Mouse (Mus musculus) limb, embryonic 10.5 days (tissue): ENCODE results near the gene March7. TPM values are rescaled to one million over a fixed set of nuclear protein-coding genes. Genes with fewer than 3 reads are reported as not detected.
A peak's percentile ranks its signal among the peaks of the same experiment; 100 is the strongest.

Experiments
- DNase-seq: peaks from one replicate; pipeline ENCODE4 v3.0.0-alpha.2; 2017; ENCODE audit warnings: low spot score
- H3K27ac ChIP-seq: fragments of 300-500 bp; sonication (generic); 2 replicates; pipeline ENCODE4 v1.5.1; 2016; ENCODE audit warnings: mild to moderate bottlenecking
- H3K27me3 ChIP-seq: fragments of 300-500 bp; sonication (generic); 2 replicates; pipeline ENCODE4 v1.6.1; 2016; ENCODE audit warnings: low read depth, mild to moderate bottlenecking; ENCODE audit not compliant: poor library complexity, severe bottlenecking
- H3K36me3 ChIP-seq: fragments of 300-500 bp; sonication (generic); 2 replicates; pipeline ENCODE4 v1.6.1; 2016; ENCODE audit warnings: mild to moderate bottlenecking, moderate library complexity
- H3K4me1 ChIP-seq: fragments of 300-500 bp; sonication (generic); 2 replicates; pipeline ENCODE4 v1.6.1; 2016
- H3K4me3 ChIP-seq: fragments of 300-500 bp; sonication (generic); 2 replicates; pipeline ENCODE4 v1.5.1; 2016; ENCODE audit warnings: mild to moderate bottlenecking, moderate library complexity
- H3K9me3 ChIP-seq: fragments of 300-500 bp; sonication (generic); replicated peaks from 2 replicates; pipeline ENCODE4 v1.6.1; 2016; ENCODE audit warnings: mild to moderate bottlenecking
- WGBS: fragments of 180-500 bp; shearing (Covaris S2); methylation state at CpG from one replicate; pipeline ENCODE4 v1.1.7; 2016; 5-methylcytosine and 5-hydroxymethylcytosine counted together
- polyA plus RNA-seq: library from polyadenylated mRNA; unstranded; fragments of >200 nt; fragmentation: Nextera tagmentation; extraction: Ambion mirVana; gene quantifications from 2 replicates; pipeline ENCODE4 v1.2.1, GENCODE M21; 2016

The March7 gene
- 62.5 and 81.9 TPM in 2 replicates for polyA plus RNA-seq

DNA sequence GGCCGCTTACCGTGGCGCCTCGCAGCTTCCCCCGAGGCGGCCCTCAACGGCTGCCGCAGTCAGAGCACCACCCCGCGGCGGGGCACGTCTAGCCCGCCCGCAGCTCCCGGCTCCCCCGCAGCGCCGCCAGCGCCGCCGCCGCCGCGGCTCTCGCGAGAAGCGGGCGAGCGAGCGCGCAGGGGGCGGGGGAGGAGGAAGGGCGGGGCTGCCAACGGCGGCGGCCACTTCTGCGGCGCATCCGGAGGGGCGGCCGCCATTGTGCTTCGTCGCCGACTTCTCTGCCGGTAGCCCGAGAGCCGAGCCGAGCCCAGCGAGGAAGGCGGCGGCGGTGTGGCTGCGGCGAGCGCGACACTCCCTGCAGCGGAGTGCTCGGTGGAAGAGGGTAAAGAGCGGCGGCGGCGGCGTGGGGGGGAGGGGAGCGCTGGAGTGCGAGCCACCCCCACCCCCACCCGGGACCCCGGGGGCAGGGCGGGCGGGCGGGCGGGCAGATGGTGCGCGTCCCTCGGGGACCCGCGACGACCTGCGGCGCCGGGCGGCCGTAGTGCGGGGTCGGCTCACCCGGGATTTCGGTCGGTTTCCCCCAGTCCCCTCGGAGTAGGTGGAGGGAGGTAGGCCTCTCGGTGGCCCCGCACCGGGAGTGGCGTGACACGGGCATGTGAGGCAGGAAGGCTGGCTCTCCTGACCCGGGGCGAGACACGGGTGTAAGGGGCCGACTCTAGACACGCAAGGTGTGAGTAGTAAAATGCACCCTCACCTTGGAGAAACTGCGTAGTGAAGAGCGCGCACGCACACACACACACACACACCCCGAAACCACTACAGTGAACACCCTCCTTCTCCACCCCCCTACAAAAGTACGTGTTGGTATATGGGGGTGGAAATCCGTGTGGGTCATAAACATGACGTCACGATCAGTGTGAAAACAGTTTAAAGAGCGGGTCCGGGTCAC is at the start of gene March7, which contains the start of gene Baz2b:
TSS of gene March7 (plus strand) at position 185 of the 949 bp plus-strand sequence.
TSS of gene Baz2b (minus strand) at position 137 of the 949 bp plus-strand sequence.
- Histone ChIP-seq H3K4me1 (peaks cover 23% of the 10 kb centered on the region), H3K36me3 (peaks cover 44% of the 10 kb centered on the region), H3K4me3 (peak within 1 kb of the TSS; percentile 99), H3K27ac (peak within 1 kb of the TSS; percentile 99), H3K27me3 (no peaks in the 10 kb centered on the region), H3K9me3 (no peaks in the 10 kb centered on the region)
- WGBS = 2% methylated on average over 98 of the region's 109 CpGs
- DNase-seq = peak; percentile 91

DNA sequence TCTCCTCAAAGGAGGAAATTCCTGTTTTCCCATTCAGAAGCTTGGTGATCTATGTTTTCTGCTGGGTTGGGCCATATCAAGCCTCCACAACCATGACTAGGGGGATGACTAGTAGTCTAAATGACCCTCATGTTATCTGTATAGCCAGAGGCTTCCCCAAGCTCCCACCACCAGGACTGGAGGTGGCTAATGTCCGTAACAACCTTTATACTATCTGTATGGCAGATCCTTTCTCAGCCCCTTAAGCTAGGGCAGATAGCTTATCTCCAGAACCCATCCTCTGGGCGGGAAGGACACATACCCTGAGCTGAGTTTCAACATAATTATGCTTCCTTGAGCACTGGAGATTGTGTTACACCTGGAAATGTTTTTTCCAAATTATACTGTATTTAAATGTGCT is 45.9 kb upstream of the March7 start:
- WGBS = 82% methylated on average over 2 of the region's 2 CpGs
- H3K27ac ChIP-seq = no peak overlapping the region
- DNase-seq = no peak

DNA sequence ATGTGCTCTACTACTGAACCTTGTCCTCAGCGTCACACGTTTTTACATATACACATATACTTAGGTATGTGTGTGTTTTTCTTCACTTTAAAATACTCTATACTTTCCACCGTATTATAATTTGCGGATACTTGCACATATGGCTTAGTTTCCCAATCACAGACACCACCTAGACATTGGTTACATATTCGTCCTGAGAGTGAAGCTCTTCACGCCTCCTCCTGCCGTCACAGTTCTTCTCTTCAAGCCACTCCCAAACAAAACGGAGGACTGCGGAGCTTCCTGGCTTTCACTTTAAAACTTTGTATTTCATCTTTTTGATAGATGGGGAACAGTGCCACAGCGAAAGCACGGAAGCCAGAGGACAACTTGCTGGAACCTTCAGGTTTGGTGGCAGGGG is 44.0 kb upstream of the March7 start:
- DNase-seq = no peak
- no peaks in the 10 kb centered on the region for H3K36me3 ChIP-seq
- no peak overlapping the region for H3K27ac ChIP-seq
- no peak overlapping the region for H3K4me3 ChIP-seq
- 91% methylated on average over 11 of the region's 11 CpGs for WGBS
- H3K9me3 ChIP-seq = no peaks in the 10 kb centered on the region
- no peaks in the 10 kb centered on the region for H3K4me1 ChIP-seq
- no peaks in the 10 kb centered on the region for H3K27me3 ChIP-seq

More for the DNA sequence above, 45.9 kb upstream of the March7 start:
- no peak overlapping the region for H3K4me3 ChIP-seq
- H3K27me3 ChIP-seq = no peaks in the 10 kb centered on the region
- H3K4me1 ChIP-seq = no peaks in the 10 kb centered on the region
- no peaks in the 10 kb centered on the region for H3K9me3 ChIP-seq
- H3K36me3 ChIP-seq = no peaks in the 10 kb centered on the region

DNA sequence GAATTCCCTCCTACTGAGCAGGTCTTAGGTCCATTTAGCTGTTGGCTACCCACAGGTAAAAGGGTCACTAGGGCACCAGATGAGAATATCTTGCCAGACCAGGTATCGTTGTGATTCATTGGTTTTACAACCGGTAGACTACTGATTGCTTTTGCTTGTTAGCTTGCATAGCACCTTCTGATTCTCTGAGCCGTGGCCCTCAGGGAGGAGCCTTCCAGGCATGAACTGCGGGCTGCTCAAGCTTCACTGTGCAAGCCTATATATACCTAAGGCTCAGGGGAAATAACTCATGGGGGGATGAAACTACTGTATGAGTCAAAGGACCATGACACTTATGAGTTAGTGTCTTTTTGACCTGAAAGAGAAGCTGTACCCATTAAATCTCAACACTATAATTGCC is 42.8 kb upstream of the March7 start:
- no peaks in the 10 kb centered on the region for H3K9me3 ChIP-seq
- H3K4me1 ChIP-seq = no peaks in the 10 kb centered on the region
- H3K36me3 ChIP-seq = no peaks in the 10 kb centered on the region
- no peak overlapping the region for H3K27ac ChIP-seq
- no peak overlapping the region for H3K4me3 ChIP-seq
- 88% methylated on average over 4 of the region's 4 CpGs for WGBS
- no peak for DNase-seq
- H3K27me3 ChIP-seq = no peaks in the 10 kb centered on the region

DNA sequence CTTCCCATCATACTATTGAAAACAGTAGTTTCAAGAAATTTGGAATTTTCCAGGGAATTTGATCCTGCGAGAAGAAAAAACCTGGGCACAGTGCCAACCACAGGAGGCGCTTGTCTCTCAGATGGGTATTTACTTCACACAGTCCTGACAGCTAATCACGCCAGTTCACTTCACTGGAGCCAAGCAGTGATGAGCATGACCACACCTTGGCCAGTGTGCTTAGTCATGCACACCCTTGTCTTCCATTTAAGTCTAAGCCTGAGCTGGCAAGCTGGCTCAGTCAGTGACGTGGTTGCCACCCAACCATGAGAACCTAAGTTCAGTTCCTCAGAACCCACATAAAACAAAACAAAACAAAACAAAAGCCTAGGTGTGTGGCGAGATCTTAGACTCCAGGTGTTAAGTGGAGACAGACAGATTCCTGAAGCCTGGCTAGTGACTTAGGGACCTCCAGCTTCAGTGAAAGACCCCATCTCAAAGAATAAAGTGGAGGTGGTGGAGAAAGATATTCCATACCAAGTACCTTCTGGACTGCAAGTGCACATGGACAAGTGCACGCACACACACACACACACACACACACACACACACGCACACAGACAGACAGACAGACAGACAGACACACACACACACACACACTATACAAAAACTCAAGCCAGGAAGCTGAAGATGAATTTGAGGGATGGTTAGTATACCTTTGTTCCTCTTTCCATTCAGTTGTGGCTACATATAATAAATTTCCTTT is 37.7 kb upstream of the March7 start:
- DNase-seq = no peak
- Histone ChIP-seq H3K27ac (no peak overlapping the region), H3K9me3 (no peaks in the 10 kb centered on the region), H3K4me1 (no peaks in the 10 kb centered on the region), H3K4me3 (no peak overlapping the region), H3K36me3 (no peaks in the 10 kb centered on the region), H3K27me3 (no peaks in the 10 kb centered on the region)
- 83% methylated on average over 7 of the region's 7 CpGs for WGBS

DNA sequence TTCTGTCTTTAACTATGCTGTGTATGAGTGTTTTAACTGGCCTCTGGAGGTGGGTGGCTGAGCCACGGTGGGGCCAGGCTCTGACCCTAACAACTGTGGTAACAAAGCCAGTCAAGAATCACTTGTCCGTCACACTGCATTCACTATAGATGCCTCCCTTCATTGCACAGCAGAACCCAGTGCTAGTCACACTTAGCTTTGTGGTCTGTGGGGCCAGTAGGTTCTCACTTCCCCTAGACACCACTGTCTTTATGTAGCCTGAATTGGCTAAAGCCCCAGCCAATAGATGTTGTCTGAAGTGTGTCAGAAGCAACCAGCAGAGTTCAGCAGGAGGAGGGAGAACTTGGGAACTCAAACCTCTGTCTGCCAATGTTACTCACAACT is 37.2 kb upstream of the March7 start:
- Histone ChIP-seq H3K27me3 (no peaks in the 10 kb centered on the region), H3K36me3 (no peaks in the 10 kb centered on the region), H3K4me1 (no peaks in the 10 kb centered on the region), H3K4me3 (no peak overlapping the region), H3K27ac (no peak overlapping the region), H3K9me3 (no peaks in the 10 kb centered on the region)
- no peak for DNase-seq
- WGBS = 88% methylated on average over 2 of the region's 2 CpGs

DNA sequence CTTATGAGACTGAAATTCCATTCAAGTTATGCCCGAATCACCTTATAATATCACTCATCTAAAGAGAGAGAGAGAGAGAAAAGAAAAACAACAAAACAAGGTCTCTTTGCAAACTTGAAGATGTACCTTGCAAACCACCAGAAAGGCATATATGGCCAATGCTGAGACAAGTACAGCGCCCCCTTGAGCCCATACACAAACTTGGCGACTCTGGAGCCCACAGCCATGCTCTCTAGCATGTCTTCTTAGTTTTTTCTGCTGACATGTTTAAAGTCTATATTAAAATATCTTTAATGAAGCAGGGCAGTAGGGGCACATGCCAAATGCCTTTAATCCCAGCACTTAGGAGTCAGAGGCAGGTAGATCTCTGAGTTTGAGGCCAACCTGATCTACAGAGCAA is 36.5 kb upstream of the March7 start:
- WGBS = 61% methylated on average over 3 of the region's 3 CpGs
- DNase-seq = no peak
- no peaks in the 10 kb centered on the region for H3K9me3 ChIP-seq

DNA sequence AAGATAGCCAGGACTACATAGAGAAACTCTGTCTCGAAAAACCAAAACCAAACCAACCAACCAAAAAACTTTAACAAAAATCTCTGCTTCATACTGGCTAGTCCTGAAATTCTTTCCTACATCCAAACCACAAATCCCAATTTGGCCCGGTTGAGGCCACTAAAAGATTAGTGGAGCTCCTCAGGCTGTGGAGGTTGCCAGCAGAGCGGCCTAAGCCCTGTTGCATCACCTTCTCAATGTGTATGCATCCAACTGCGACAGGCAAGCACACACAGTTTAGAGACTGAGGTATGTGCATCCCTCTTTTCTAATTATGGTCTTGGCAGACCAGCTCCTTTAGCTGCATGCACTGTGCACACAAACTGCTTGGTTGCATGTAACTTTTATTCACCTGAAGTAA is 36.1 kb upstream of the March7 start:
- no peaks in the 10 kb centered on the region for H3K4me1 ChIP-seq

More for the DNA sequence above, 36.5 kb upstream of the March7 start:
- H3K4me1 ChIP-seq = no peaks in the 10 kb centered on the region
- no peak overlapping the region for H3K4me3 ChIP-seq
- H3K36me3 ChIP-seq = no peaks in the 10 kb centered on the region
- no peak overlapping the region for H3K27ac ChIP-seq
- H3K27me3 ChIP-seq = no peaks in the 10 kb centered on the region

DNA sequence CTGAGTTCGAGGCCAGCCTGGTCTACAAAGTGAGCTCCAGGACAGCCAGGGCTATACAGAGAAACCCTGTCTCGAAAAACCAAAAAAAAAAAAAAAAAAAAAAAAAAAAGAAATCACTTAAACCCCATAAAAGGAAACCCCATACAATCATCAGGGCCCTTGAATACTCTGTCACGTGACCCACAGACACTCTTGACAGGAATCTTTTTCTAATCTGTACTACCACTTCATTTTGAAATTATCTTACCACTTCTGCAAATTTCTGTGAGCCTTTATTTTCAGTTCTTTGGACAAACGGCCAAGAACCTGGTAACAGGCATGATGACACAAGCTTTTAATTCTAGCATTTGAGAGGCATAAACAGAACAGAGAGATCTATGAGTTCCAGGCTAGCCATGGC is 34.6 kb upstream of the March7 start:
- Histone ChIP-seq H3K27me3 (no peaks in the 10 kb centered on the region), H3K4me1 (no peaks in the 10 kb centered on the region)
- WGBS = 98% methylated on average over 3 of the region's 4 CpGs

More for the DNA sequence above, 36.1 kb upstream of the March7 start:
- Histone ChIP-seq H3K9me3 (no peaks in the 10 kb centered on the region), H3K36me3 (no peaks in the 10 kb centered on the region), H3K27ac (no peak overlapping the region), H3K27me3 (no peaks in the 10 kb centered on the region), H3K4me3 (no peak overlapping the region)
- no peak for DNase-seq
- 93% methylated on average over 4 of the region's 4 CpGs for WGBS

DNA sequence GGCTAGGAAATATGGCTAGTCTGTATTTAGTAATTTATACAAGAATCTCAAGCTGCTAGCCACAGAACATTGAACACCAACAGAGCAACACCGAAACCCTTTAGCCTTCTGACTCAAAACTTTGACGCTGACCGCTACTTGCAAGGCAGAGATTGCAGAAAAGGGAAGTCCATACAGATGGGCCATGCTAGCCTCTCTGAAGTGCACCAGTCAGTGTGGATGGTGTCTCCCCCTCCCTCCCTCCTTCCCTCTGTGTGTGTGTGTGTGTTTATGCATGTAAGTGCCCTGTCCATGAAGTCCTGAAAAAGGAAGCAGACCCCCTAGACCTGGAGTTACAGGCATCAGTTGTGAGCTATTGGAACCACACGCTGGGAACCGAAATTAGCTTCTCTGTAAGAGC is 33.6 kb upstream of the March7 start:
- no peaks in the 10 kb centered on the region for H3K9me3 ChIP-seq
- WGBS = 85% methylated on average over 5 of the region's 5 CpGs
- H3K27ac ChIP-seq = no peak overlapping the region

More for the DNA sequence above, 34.6 kb upstream of the March7 start:
- no peak for DNase-seq
- Histone ChIP-seq H3K36me3 (no peaks in the 10 kb centered on the region), H3K4me3 (no peak overlapping the region), H3K27ac (no peak overlapping the region), H3K9me3 (no peaks in the 10 kb centered on the region)

DNA sequence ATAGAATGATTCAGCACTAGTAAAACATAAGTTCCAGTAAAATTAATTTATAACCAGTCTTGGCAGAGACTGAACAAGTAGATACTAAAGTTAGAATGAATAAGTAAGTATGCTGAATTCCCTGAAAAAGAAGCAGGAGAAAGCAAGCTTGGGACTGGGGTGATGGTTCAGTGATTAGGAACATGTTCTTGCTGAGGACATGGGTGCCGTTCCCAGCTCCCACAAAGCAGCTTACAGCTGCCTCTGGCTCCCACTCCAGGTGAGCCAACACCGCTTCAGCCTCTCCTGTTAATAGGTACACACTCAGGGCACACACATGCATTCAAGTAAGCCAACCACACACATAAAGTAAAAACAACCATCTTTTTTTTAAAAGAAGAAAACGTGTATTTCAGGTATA is 32.2 kb upstream of the March7 start:
- Histone ChIP-seq H3K9me3 (no peaks in the 10 kb centered on the region), H3K4me1 (no peaks in the 10 kb centered on the region), H3K27me3 (no peaks in the 10 kb centered on the region), H3K27ac (no peak overlapping the region), H3K36me3 (no peaks in the 10 kb centered on the region), H3K4me3 (no peak overlapping the region)
- DNase-seq = no peak
- 83% methylated on average over 3 of the region's 3 CpGs for WGBS

More for the DNA sequence above, 33.6 kb upstream of the March7 start:
- Histone ChIP-seq H3K27me3 (no peaks in the 10 kb centered on the region), H3K36me3 (no peaks in the 10 kb centered on the region), H3K4me1 (no peaks in the 10 kb centered on the region), H3K4me3 (no peak overlapping the region)
- DNase-seq = no peak

DNA sequence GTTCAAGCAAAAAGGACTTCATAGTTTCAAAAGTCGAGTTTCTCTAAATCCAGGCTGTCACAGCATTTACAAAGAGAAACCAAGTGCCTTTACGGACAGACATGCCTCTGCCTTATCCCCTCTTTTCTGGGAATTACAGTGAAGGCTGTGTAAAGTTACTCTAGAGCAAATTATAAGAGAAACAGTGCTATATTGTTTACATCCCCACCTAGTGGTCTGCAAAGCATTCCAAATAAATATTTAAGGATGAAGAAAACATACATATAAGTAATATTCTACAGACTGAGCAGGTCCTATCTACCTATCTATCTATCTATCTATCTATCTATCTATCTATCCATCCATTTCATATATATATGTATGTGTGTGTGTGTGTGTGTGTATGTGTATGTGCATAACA is 28.0 kb upstream of the March7 start:
- DNase-seq = no peak
- H3K4me3 ChIP-seq = no peak overlapping the region

DNA sequence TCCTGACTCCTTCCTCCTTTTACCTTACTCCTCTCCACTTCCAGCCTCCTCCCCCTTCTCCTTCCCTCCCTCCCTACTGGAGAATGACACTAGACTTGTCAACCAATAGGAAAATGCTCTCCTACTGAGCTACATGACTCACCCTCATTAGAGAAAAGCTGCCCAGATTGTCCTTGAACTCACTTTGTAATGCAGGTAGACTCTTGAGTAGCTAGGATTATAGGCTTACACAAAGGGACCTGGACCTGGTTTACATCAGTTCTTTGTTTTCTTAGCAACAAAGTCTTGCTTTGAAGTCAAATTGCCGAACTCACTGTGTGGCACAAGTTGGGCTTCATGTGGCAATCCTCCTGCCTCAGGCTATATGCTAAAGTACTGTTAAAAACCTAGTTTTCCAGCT is 12.8 kb upstream of the March7 start:
- Histone ChIP-seq H3K4me1 (no peaks in the 10 kb centered on the region), H3K27me3 (no peaks in the 10 kb centered on the region), H3K9me3 (no peaks in the 10 kb centered on the region), H3K36me3 (no peaks in the 10 kb centered on the region), H3K27ac (no peak overlapping the region), H3K4me3 (no peak overlapping the region)
- WGBS = 52% methylated on average over 1 of the region's 1 CpGs
- DNase-seq = no peak

More for the DNA sequence above, 28.0 kb upstream of the March7 start:
- WGBS = 72% methylated on average over 2 of the region's 2 CpGs
- H3K4me1 ChIP-seq = no peaks in the 10 kb centered on the region
- no peaks in the 10 kb centered on the region for H3K36me3 ChIP-seq
- H3K27ac ChIP-seq = no peak overlapping the region
- H3K27me3 ChIP-seq = no peaks in the 10 kb centered on the region
- H3K9me3 ChIP-seq = no peaks in the 10 kb centered on the region
